Mouse (Mus musculus) stomach, embryonic 15.5 days (tissue): Measurements from ENCODE around the gene Fcor. TPM values are rescaled to one million over a fixed set of nuclear protein-coding genes. Genes with fewer than 3 reads are reported as not detected.

ENCODE experiments used
- ATAC-seq: fragments of 200-750 bp; cut with Nextera tagmentation; 2 replicates; pipeline ENCODE4 v1.8.0; 2017; ENCODE audit warnings: low read depth, moderate number of reproducible peaks, moderate TSS enrichment; ENCODE audit not compliant: insufficient read depth, low FRiP score
- H3K27ac ChIP-seq: fragments of 300-500 bp; sonication (generic); 2 replicates; pipeline ENCODE4 v1.5.1; 2015; ENCODE audit warnings: mild to moderate bottlenecking, inconsistent platforms
- H3K27me3 ChIP-seq: fragments of 300-500 bp; sonication (generic); replicated peaks from 2 replicates; pipeline ENCODE4 v1.6.1; 2015; ENCODE audit warnings: inconsistent platforms
- H3K36me3 ChIP-seq: fragments of 300-500 bp; sonication (generic); 2 replicates; pipeline ENCODE4 v1.6.1; 2015; ENCODE audit warnings: inconsistent platforms
- H3K4me1 ChIP-seq: fragments of 300-500 bp; sonication (generic); 2 replicates; pipeline ENCODE4 v1.6.1; 2015; ENCODE audit warnings: inconsistent platforms
- H3K4me2 ChIP-seq: fragments of 300-500 bp; sonication (generic); 2 replicates; pipeline ENCODE4 v1.6.1; 2015; ENCODE audit warnings: mild to moderate bottlenecking, inconsistent platforms
- H3K4me3 ChIP-seq: fragments of 300-500 bp; sonication (generic); replicated peaks from 2 replicates; pipeline ENCODE4 v1.5.1; 2015; ENCODE audit warnings: inconsistent platforms
- H3K9ac ChIP-seq: fragments of 300-500 bp; sonication (generic); 2 replicates; pipeline ENCODE4 v1.6.1; 2015; ENCODE audit warnings: inconsistent platforms
- H3K9me3 ChIP-seq: fragments of 300-500 bp; sonication (generic); 2 replicates; pipeline ENCODE4 v1.6.1; 2016; ENCODE audit warnings: inconsistent platforms
- WGBS: fragments of 180-500 bp; shearing (Covaris S2); methylation state at CpG from one replicate; pipeline ENCODE4 v1.1.7; 2015; 5-methylcytosine and 5-hydroxymethylcytosine counted together
- polyA plus RNA-seq: library from polyadenylated mRNA; unstranded; fragments of >200 nt; fragmentation: Nextera tagmentation; extraction: Ambion mirVana; gene quantifications from 2 replicates; pipeline ENCODE4 v1.2.1, GENCODE M21; 2015

The Fcor gene
- polyA plus RNA-seq, result 10.3 and 11.3 TPM in 2 replicates

GRCm38 (mm10) chr8:3671980-3672491 is at the start of gene Fcor:
Gene Fcor, minus strand, starts transcription at chr8:3672362.
- peak within 1 kb of the TSS; percentile 91 for H3K4me2 ChIP-seq
- H3K36me3 ChIP-seq, result no peaks in the 10 kb centered on the region
- peak within 1 kb of the TSS; percentile 40; the same call in 1 of the 2 replicates for H3K9ac ChIP-seq
- no peaks in the 10 kb centered on the region for H3K9me3 ChIP-seq
- H3K27ac ChIP-seq, result peak within 1 kb of the TSS; percentile 59; the same call in 1 of the 2 replicates
- H3K27me3 ChIP-seq, result no peaks in the 10 kb centered on the region
- ATAC-seq, result peak; percentile 77
- no peaks in the 10 kb centered on the region for H3K4me1 ChIP-seq
- peak within 1 kb of the TSS; percentile 63 for H3K4me3 ChIP-seq
- WGBS, result under 1% methylated on average over 23 of the region's 23 CpGs

GRCm38 (mm10) chr8:3721041-3721440 is 48.9 kb upstream of the Fcor start:
- no peaks in the 10 kb centered on the region for H3K4me1 ChIP-seq
- no peak for ATAC-seq
- no peak overlapping the region for H3K4me2 ChIP-seq

GRCm38 (mm10) chr8:3720551-3720950 is 48.4 kb upstream of the Fcor start, which contains the start of gene Clec4g:
Gene Clec4g, minus strand, starts transcription at chr8:3720651.
- Histone ChIP-seq H3K27me3 (no peaks in the 10 kb centered on the region), H3K4me1 (no peaks in the 10 kb centered on the region), H3K9me3 (no peaks in the 10 kb centered on the region), H3K9ac (no peak within 1 kb of the TSS), H3K27ac (no peak within 1 kb of the TSS), H3K4me2 (no peak within 1 kb of the TSS), H3K4me3 (no peak within 1 kb of the TSS), H3K36me3 (no peaks in the 10 kb centered on the region)
- 69% methylated on average over 5 of the region's 5 CpGs for WGBS
- ATAC-seq, result no peak

More at GRCm38 (mm10) chr8:3721041-3721440, 48.9 kb upstream of the Fcor start:
- H3K9ac ChIP-seq, result no peak overlapping the region
- WGBS, result 29% methylated on average over 1 of the region's 1 CpGs
- no peaks in the 10 kb centered on the region for H3K9me3 ChIP-seq
- H3K27ac ChIP-seq, result no peak overlapping the region
- no peaks in the 10 kb centered on the region for H3K27me3 ChIP-seq
- no peaks in the 10 kb centered on the region for H3K36me3 ChIP-seq
- no peak overlapping the region for H3K4me3 ChIP-seq

- no peak overlapping the region for H3K9ac ChIP-seq
- no peak overlapping the region for H3K4me2 ChIP-seq
- H3K4me3 ChIP-seq, result no peak overlapping the region
- WGBS, result 15% methylated on average over 14 of the region's 14 CpGs
- no peaks in the 10 kb centered on the region for H3K9me3 ChIP-seq
- H3K27ac ChIP-seq, result no peak overlapping the region
- peak; percentile 47; the same call in 1 of the 2 replicates for ATAC-seq
- H3K4me1 ChIP-seq, result no peaks in the 10 kb centered on the region
- H3K27me3 ChIP-seq, result no peaks in the 10 kb centered on the region
- no peaks in the 10 kb centered on the region for H3K36me3 ChIP-seq
Observed at GRCm38 (mm10) chr8:3718559-3718958, 46.4 kb upstream of the Fcor start.

GRCm38 (mm10) chr8:3717321-3717954 is 45.3 kb upstream of the Fcor start:
- H3K27ac ChIP-seq, result no peak overlapping the region
- ATAC-seq, result no peak
- no peaks in the 10 kb centered on the region for H3K9me3 ChIP-seq
- no peak overlapping the region for H3K4me2 ChIP-seq
- no peaks in the 10 kb centered on the region for H3K27me3 ChIP-seq
- WGBS, result 67% methylated on average over 12 of the region's 12 CpGs
- no peaks in the 10 kb centered on the region for H3K36me3 ChIP-seq
- H3K9ac ChIP-seq, result no peak overlapping the region
- H3K4me3 ChIP-seq, result no peak overlapping the region
- no peaks in the 10 kb centered on the region for H3K4me1 ChIP-seq

GRCm38 (mm10) chr8:3711646-3712045 is 39.5 kb upstream of the Fcor start:
- H3K4me2 ChIP-seq, result no peak overlapping the region
- WGBS, result 39% methylated on average over 2 of the region's 2 CpGs
- no peak overlapping the region for H3K9ac ChIP-seq
- no peak overlapping the region for H3K4me3 ChIP-seq
- H3K27ac ChIP-seq, result no peak overlapping the region
- no peak for ATAC-seq
- H3K4me1 ChIP-seq, result no peaks in the 10 kb centered on the region
- no peaks in the 10 kb centered on the region for H3K36me3 ChIP-seq
- H3K9me3 ChIP-seq, result no peaks in the 10 kb centered on the region
- no peaks in the 10 kb centered on the region for H3K27me3 ChIP-seq

- no peak overlapping the region for H3K27ac ChIP-seq
- H3K4me2 ChIP-seq, result no peak overlapping the region
- no peaks in the 10 kb centered on the region for H3K9me3 ChIP-seq
- ATAC-seq, result no peak
- WGBS, result 78% methylated on average over 3 of the region's 3 CpGs
- no peaks in the 10 kb centered on the region for H3K36me3 ChIP-seq
- no peaks in the 10 kb centered on the region for H3K4me1 ChIP-seq
- H3K9ac ChIP-seq, result no peak overlapping the region
- no peak overlapping the region for H3K4me3 ChIP-seq
- H3K27me3 ChIP-seq, result no peaks in the 10 kb centered on the region
Observed at GRCm38 (mm10) chr8:3710312-3710711, 38.1 kb upstream of the Fcor start.

GRCm38 (mm10) chr8:3707611-3708010 is 35.4 kb upstream of the Fcor start:
- no peak overlapping the region for H3K4me3 ChIP-seq
- H3K9me3 ChIP-seq, result no peaks in the 10 kb centered on the region
- H3K9ac ChIP-seq, result no peak overlapping the region
- no peak overlapping the region for H3K27ac ChIP-seq
- no peak for ATAC-seq
- no peaks in the 10 kb centered on the region for H3K27me3 ChIP-seq
- H3K36me3 ChIP-seq, result no peaks in the 10 kb centered on the region
- H3K4me2 ChIP-seq, result no peak overlapping the region
- 65% methylated on average over 7 of the region's 7 CpGs for WGBS
- H3K4me1 ChIP-seq, result no peaks in the 10 kb centered on the region

- Histone ChIP-seq H3K9ac (no peak overlapping the region), H3K4me3 (no peak overlapping the region), H3K4me2 (no peak overlapping the region), H3K27me3 (no peaks in the 10 kb centered on the region), H3K27ac (no peak overlapping the region), H3K36me3 (no peaks in the 10 kb centered on the region), H3K4me1 (no peaks in the 10 kb centered on the region), H3K9me3 (no peaks in the 10 kb centered on the region)
- ATAC-seq, result no peak
- 57% methylated on average over 4 of the region's 4 CpGs for WGBS
Observed at GRCm38 (mm10) chr8:3705711-3706110, 33.5 kb upstream of the Fcor start.

GRCm38 (mm10) chr8:3701491-3701890 is 29.3 kb upstream of the Fcor start:
- Histone ChIP-seq H3K4me1 (no peaks in the 10 kb centered on the region), H3K4me2 (no peak overlapping the region), H3K27me3 (no peaks in the 10 kb centered on the region), H3K4me3 (no peak overlapping the region), H3K9ac (no peak overlapping the region), H3K27ac (no peak overlapping the region), H3K9me3 (no peaks in the 10 kb centered on the region), H3K36me3 (no peaks in the 10 kb centered on the region)
- 93% methylated on average over 1 of the region's 1 CpGs for WGBS
- ATAC-seq, result no peak

GRCm38 (mm10) chr8:3694121-3694520 is 22.0 kb upstream of the Fcor start, which contains the start of gene Fcer2a:
Gene Fcer2a, minus strand, starts transcription at chr8:3694175.
- Histone ChIP-seq H3K27ac (no peak within 1 kb of the TSS), H3K27me3 (no peaks in the 10 kb centered on the region), H3K36me3 (no peaks in the 10 kb centered on the region), H3K9ac (no peak within 1 kb of the TSS), H3K9me3 (no peaks in the 10 kb centered on the region), H3K4me3 (no peak within 1 kb of the TSS), H3K4me1 (no peaks in the 10 kb centered on the region), H3K4me2 (no peak within 1 kb of the TSS)
- 75% methylated on average over 3 of the region's 3 CpGs for WGBS
- ATAC-seq, result no peak

- Histone ChIP-seq H3K4me2 (no peak overlapping the region), H3K27ac (no peak overlapping the region), H3K27me3 (no peaks in the 10 kb centered on the region), H3K9me3 (no peaks in the 10 kb centered on the region), H3K4me1 (no peaks in the 10 kb centered on the region), H3K36me3 (no peaks in the 10 kb centered on the region), H3K9ac (no peak overlapping the region), H3K4me3 (no peak overlapping the region)
- WGBS, result 66% methylated on average over 3 of the region's 3 CpGs
- no peak for ATAC-seq
Observed at GRCm38 (mm10) chr8:3690774-3691173, 18.6 kb upstream of the Fcor start.
